Mouse (Mus musculus) heart, embryonic 11.5 days (tissue): ENCODE measurements around the gene Zfp37. TPM values are rescaled to one million over a fixed set of nuclear protein-coding genes. Genes with fewer than 3 reads are reported as not detected.

ENCODE experiments used
- ATAC-seq: fragments of 200-750 bp; cut with Nextera tagmentation; replicated peaks from 2 replicates; pipeline ENCODE4 v1.8.0; 2017; ENCODE audit warnings: moderate library complexity; ENCODE audit not compliant: insufficient number of reproducible peaks, low FRiP score, low TSS enrichment
- H3K27ac ChIP-seq: fragments of 300-500 bp; sonication (generic); 2 replicates; pipeline ENCODE4 v1.5.1; 2014; ENCODE audit warnings: mild to moderate bottlenecking, low read depth, low read length
- H3K27me3 ChIP-seq: fragments of 300-500 bp; sonication (generic); 2 replicates; pipeline ENCODE4 v1.6.1; 2014; ENCODE audit warnings: mild to moderate bottlenecking, low read length, mixed read lengths; ENCODE audit not compliant: control insufficient read depth, insufficient read depth
- H3K36me3 ChIP-seq: fragments of 300-500 bp; sonication (generic); 2 replicates; pipeline ENCODE4 v1.6.1; 2014; ENCODE audit warnings: mild to moderate bottlenecking, low read length, moderate library complexity, mixed read lengths; ENCODE audit not compliant: control insufficient read depth, insufficient read depth
- H3K4me1 ChIP-seq: fragments of 300-500 bp; sonication (generic); 2 replicates; pipeline ENCODE4 v1.6.1; 2014; ENCODE audit warnings: low read length; ENCODE audit not compliant: control insufficient read depth, insufficient read depth
- H3K4me2 ChIP-seq: fragments of 300-500 bp; sonication (generic); 2 replicates; pipeline ENCODE4 v1.6.1; 2014; ENCODE audit warnings: mild to moderate bottlenecking, moderate library complexity
- H3K4me3 ChIP-seq: fragments of 300-500 bp; sonication (generic); 2 replicates; pipeline ENCODE4 v1.5.1; 2014; ENCODE audit warnings: low read depth, low read length
- H3K9ac ChIP-seq: fragments of 300-500 bp; sonication (generic); 2 replicates; pipeline ENCODE4 v1.6.1; 2014; ENCODE audit warnings: mild to moderate bottlenecking, low read depth, low read length, moderate library complexity
- H3K9me3 ChIP-seq: fragments of 300-500 bp; sonication (generic); replicated peaks from 2 replicates; pipeline ENCODE4 v1.6.1; 2016; ENCODE audit warnings: low read length; ENCODE audit not compliant: control insufficient read depth
- WGBS: fragments of 180-500 bp; shearing (Covaris S2); extraction: QIAGEN DNeasy Blood & Tissue Kit; methylation state at CpG from one replicate; pipeline ENCODE4 v1.1.7; 2014; ENCODE audit not compliant: insufficient replicate concordance; 5-methylcytosine and 5-hydroxymethylcytosine counted together
- polyA plus RNA-seq: library from polyadenylated mRNA; unstranded; fragments of >200 nt; fragmentation: Nextera tagmentation; extraction: Ambion mirVana; gene quantifications from 2 replicates; pipeline ENCODE4 v1.2.1, GENCODE M21; 2014

The Zfp37 gene
- polyA plus RNA-seq, 1 experiment from 2014 or later: 8.9 TPM

- Histone ChIP-seq H3K36me3 (no peaks in the 10 kb centered on the region), H3K9me3 (no peaks in the 10 kb centered on the region), H3K9ac (no peak overlapping the region), H3K27me3 (no peaks in the 10 kb centered on the region), H3K4me2 (no peak overlapping the region), H3K27ac (no peak overlapping the region), H3K4me3 (no peak overlapping the region), H3K4me1 (peaks cover 3% of the 10 kb centered on the region; the same call in 1 of the 2 replicates)
- 72% methylated on average over 10 of the region's 10 CpGs for WGBS
- no peak for ATAC-seq
Measured at GRCm38 (mm10) chr4:62265154-62265836, 34.4 kb upstream of the Zfp37 start.

- H3K4me2 ChIP-seq: no peak overlapping the region
- H3K4me3 ChIP-seq: no peak overlapping the region
- no peak for ATAC-seq
- no peak overlapping the region for H3K9ac ChIP-seq
- H3K9me3 ChIP-seq: no peaks in the 10 kb centered on the region
- peaks cover 3% of the 10 kb centered on the region; the same call in 1 of the 2 replicates for H3K4me1 ChIP-seq
- no peak overlapping the region for H3K27ac ChIP-seq
- no peaks in the 10 kb centered on the region for H3K27me3 ChIP-seq
- no peaks in the 10 kb centered on the region for H3K36me3 ChIP-seq
- 39% methylated on average over 7 of the region's 7 CpGs for WGBS
Measured at GRCm38 (mm10) chr4:62263133-62263844, 32.4 kb upstream of the Zfp37 start.

GRCm38 (mm10) chr4:62262276-62262675 is 31.4 kb upstream of the Zfp37 start, which contains the start of gene Slc31a2:
Slc31a2 (plus strand) TSS chr4:62262562.
- Histone ChIP-seq H3K9ac (no peak within 1 kb of the TSS), H3K36me3 (no peaks in the 10 kb centered on the region), H3K4me3 (no peak within 1 kb of the TSS), H3K4me1 (peaks cover 3% of the 10 kb centered on the region; the same call in 1 of the 2 replicates), H3K4me2 (no peak within 1 kb of the TSS), H3K27ac (no peak within 1 kb of the TSS), H3K9me3 (no peaks in the 10 kb centered on the region), H3K27me3 (no peaks in the 10 kb centered on the region)
- ATAC-seq: no peak
- WGBS: 37% methylated on average over 2 of the region's 2 CpGs

- Histone ChIP-seq H3K36me3 (no peaks in the 10 kb centered on the region), H3K4me3 (no peak overlapping the region), H3K9ac (no peak overlapping the region), H3K27me3 (no peaks in the 10 kb centered on the region), H3K4me2 (no peak overlapping the region), H3K27ac (no peak overlapping the region), H3K4me1 (no peaks in the 10 kb centered on the region), H3K9me3 (no peaks in the 10 kb centered on the region)
- WGBS: 28% methylated on average over 8 of the region's 8 CpGs
- ATAC-seq: no peak
Measured at GRCm38 (mm10) chr4:62256931-62257330, 26.1 kb upstream of the Zfp37 start.

GRCm38 (mm10) chr4:62254551-62254950 is 23.7 kb upstream of the Zfp37 start:
- no peaks in the 10 kb centered on the region for H3K9me3 ChIP-seq
- WGBS: 48% methylated on average over 8 of the region's 8 CpGs
- no peak overlapping the region for H3K27ac ChIP-seq
- H3K4me1 ChIP-seq: no peaks in the 10 kb centered on the region
- H3K4me3 ChIP-seq: no peak overlapping the region
- no peak overlapping the region for H3K9ac ChIP-seq
- no peak for ATAC-seq
- no peaks in the 10 kb centered on the region for H3K27me3 ChIP-seq
- no peak overlapping the region for H3K4me2 ChIP-seq
- no peaks in the 10 kb centered on the region for H3K36me3 ChIP-seq

GRCm38 (mm10) chr4:62251776-62252175 is 20.9 kb upstream of the Zfp37 start:
- Histone ChIP-seq H3K4me1 (no peaks in the 10 kb centered on the region), H3K9ac (no peak overlapping the region), H3K4me3 (no peak overlapping the region), H3K4me2 (no peak overlapping the region), H3K9me3 (no peaks in the 10 kb centered on the region), H3K36me3 (no peaks in the 10 kb centered on the region), H3K27ac (no peak overlapping the region), H3K27me3 (no peaks in the 10 kb centered on the region)
- ATAC-seq: no peak
- WGBS: 83% methylated on average over 4 of the region's 4 CpGs

GRCm38 (mm10) chr4:62250896-62251544 is 20.2 kb upstream of the Zfp37 start:
- no peak overlapping the region for H3K4me3 ChIP-seq
- WGBS: 38% methylated on average over 3 of the region's 3 CpGs
- H3K27ac ChIP-seq: no peak overlapping the region
- no peak for ATAC-seq
- H3K27me3 ChIP-seq: no peaks in the 10 kb centered on the region
- H3K4me1 ChIP-seq: no peaks in the 10 kb centered on the region
- H3K9me3 ChIP-seq: no peaks in the 10 kb centered on the region
- H3K9ac ChIP-seq: no peak overlapping the region
- H3K36me3 ChIP-seq: no peaks in the 10 kb centered on the region
- no peak overlapping the region for H3K4me2 ChIP-seq

- H3K27me3 ChIP-seq: no peaks in the 10 kb centered on the region
- ATAC-seq: no peak
- H3K4me3 ChIP-seq: no peak overlapping the region
- 26% methylated on average over 4 of the region's 4 CpGs for WGBS
- no peaks in the 10 kb centered on the region for H3K4me1 ChIP-seq
- no peak overlapping the region for H3K4me2 ChIP-seq
- H3K9ac ChIP-seq: no peak overlapping the region
- no peaks in the 10 kb centered on the region for H3K36me3 ChIP-seq
- H3K27ac ChIP-seq: no peak overlapping the region
- H3K9me3 ChIP-seq: no peaks in the 10 kb centered on the region
Measured at GRCm38 (mm10) chr4:62248328-62248727, 17.5 kb upstream of the Zfp37 start.
